Mouse (Mus musculus): ENCODE data around the gene Gm10722.
"Not testable (repeated sequence)": the region's sequence is repeated elsewhere in the genome, so short reads cannot be mapped to it uniquely, and the experiment has no call there.

The Gm10722 gene

DNA sequence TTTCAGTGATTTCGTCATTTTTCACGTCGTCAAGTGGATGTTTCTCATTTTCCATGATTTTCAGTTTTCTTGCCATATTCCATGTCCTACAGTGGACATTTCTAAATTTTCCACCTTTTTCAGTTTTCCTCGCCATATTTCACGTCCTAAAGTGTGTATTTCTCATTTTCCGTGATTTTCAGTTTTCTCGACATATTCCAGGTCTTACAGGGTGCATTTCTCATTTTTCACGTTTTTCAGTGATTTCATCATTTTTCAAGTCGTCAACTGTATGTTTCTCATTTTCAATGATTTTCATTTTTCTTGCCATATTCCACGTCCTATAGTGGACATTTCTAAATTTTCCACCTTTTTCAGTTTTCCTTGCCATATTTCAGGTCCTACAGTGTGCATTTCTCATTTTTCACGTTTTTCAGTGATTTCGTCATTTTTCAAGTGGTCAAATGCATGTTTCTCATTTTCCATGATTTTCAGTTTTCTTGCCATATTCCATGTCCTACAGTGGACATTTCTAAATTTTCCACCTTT, at the start of gene Gm10722:
Gm10722 (plus strand) TSS at position 478 of the 528 bp plus-strand sequence.
- not testable (repeated sequence) for DNase-seq

DNA sequence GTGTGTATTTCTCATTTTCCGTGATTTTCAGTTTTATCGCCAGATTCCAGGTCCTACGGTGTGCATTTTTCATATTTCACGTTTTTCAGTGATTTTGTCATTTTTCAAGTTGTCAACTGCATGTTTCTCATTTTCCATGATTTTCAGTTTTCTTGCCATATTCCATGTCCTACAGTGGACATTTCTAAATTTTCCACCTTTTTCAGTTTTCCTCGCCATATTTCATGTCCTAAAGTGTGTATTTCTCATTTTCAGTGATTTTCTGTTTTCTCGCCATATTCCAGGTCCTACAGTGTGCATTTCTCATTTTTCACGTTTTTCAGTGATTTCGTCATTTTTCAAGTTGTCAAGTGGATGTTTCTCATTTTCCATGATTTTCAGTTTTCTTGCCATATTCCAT, 284 bp downstream of the Gm10722 start:
- not testable (repeated sequence) for DNase-seq

DNA sequence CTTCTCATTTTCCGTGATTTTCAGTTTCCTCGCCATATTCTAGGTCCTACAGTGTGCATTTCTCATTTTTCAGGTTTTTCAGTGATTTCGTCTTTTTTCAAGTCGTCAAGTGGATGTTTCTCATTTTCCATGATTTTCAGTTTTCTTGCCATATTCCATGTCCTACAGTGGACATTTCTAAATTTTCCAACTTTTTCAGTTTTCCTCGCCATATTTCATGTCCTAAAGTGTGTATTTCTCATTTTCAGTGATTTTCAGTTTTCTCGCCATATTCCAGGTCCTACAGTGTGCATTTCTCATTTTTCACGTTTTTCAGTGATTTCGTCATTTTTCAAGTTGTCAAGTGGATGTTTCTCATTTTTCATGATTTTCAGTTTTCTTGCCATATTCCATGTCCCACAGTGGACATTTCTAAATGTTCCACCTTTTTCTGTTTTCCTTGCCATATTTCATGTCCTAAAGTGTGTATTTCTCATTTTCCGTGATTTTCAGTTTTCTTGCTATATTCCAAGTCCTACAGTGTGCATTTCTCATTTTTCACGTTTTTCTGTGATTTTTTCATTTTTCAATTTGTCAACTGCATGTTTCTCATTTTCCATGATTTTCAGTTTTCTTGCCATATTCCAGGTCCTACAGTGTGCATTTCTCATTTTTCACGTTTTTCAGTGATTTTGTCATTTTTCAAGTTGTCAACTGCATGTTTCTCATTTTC, 1.4 kb downstream of the Gm10722 start:
- DNase-seq: peak; percentile 15

DNA sequence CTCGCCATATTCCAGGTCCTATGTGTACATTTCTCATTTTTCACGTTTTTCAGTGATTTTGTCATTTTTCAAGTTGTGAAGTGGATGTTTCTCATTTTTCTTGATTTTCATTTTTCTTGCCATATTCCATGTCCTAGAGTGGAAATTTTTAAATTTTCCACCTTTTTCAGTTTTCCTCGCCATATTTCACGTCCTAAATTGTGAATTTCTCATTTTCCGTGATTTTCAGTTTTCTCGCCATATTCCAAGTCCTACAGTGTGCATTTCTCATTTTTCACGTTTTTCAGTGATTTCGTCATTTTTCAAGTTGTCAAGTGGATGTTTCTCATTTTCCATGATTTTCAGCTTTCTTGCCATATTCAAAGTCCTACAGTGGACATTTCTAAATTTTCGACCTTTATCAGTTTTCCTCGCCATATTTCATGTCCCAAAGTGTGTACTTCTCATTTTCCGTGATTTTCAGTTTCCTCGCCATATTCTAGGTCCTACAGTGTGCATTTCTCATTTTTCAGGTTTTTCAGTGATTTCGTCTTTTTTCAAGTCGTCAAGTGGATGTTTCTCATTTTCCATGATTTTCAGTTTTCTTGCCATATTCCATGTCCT, 2.2 kb downstream of the Gm10722 start, which contains the start of gene Gm11168:
Gm11168 (plus strand) TSS at position 553 of the 603 bp plus-strand sequence.
- DNase-seq: not testable (repeated sequence)

- DNase-seq: not testable (repeated sequence)
Measured at GRCm38 (mm10) chr9:3006179-3006578, 5.5 kb downstream of the Gm10722 start.

GRCm38 (mm10) chr9:3006636-3007035, 5.9 kb downstream of the Gm10722 start:
- not testable (repeated sequence) for DNase-seq

DNA sequence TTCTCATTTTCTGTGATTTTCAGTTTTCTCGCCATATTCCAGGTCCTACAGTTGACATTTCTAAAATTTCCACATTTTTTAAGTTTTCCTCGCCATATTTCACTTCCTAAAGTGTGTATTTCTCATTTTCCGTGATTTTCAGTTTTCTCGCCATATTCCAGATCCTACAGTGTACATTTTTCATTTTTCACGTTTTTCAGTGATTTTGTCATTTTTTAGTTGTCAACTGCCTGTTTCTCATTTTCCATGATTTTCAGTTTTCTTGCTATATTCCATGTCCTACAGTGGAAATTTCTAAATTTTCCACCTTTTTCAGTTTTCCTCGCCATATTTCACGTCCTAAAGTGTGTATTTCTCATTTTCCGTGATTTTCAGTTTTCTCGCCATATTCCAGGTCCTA, 6.5 kb downstream of the Gm10722 start:
- not testable (repeated sequence) for DNase-seq

GRCm38 (mm10) chr9:3009331-3009730, 8.6 kb downstream of the Gm10722 start:
- DNase-seq: not testable (repeated sequence)

DNA sequence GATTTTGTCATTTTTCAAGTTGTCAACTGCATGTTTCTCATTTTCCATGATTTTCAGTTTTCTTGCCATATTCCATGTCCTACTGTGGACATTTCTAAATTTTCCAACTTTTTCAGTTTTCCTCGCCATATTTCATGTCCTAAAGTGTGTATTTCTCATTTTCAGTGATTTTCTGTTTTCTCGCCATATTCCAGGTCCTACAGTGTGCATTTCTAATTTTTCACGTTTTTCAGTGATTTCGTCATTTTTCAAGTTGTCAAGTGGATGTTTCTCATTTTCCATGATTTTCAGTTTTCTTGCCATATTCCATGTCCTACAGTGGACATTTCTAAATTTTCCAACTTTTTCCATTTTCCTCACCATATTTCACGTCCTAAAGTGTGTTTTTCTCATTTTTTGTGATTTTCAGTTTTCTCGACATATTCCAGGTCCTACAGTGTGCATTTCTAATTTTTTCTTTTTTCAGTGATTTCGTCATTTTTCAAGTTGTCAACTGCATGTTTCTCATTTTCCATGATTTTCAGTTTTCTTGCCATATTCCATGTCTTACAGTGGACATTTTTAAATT, 11.4 kb downstream of the Gm10722 start:
- not testable (repeated sequence) for DNase-seq

DNA sequence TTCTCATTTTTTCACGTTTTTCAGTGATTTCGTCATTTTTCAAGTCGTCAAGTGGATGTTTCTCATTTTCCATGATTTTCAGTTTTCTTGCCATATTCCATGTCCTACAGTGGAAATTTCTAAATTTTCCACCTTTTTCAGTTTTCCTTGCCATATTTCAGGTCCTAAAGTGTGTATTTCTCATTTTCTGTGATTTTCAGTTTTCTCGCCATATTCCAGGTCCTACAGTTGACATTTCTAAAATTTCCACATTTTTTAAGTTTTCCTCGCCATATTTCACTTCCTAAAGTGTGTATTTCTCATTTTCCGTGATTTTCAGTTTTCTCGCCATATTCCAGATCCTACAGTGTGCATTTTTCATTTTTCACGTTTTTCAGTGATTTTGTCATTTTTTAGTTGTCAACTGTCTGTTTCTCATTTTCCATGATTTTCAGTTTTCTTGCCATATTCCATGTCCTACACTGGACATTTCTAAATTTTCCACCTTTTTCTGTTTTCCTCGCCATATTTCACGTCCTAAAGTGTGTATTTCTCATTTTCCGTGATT, 12.1 kb downstream of the Gm10722 start, which contains the start of gene Gm10721:
Gm10721 (plus strand) TSS at position 408 of the 547 bp plus-strand sequence.
- not testable (repeated sequence) for DNase-seq

DNA sequence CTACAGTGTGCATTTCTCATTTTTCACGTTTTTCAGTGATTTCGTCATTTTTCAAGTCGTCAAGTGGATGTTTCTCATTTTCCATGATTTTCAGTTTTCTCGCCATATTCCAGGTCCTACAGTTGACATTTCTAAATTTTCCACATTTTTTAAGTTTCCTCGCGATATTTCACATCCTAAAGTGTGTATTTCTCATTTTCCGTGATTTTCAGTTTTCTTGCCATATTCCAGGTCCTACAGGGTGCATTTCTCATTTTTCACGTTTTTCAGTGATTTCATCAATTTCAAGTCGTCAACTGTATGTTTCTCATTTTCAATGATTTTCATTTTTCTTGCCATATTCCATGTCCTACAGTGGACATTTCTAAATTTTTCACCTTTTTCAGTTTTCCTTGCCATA, 14.6 kb downstream of the Gm10722 start, which contains the start of gene Gm10720:
Gm10720 (plus strand) TSS at position 301 of the 400 bp plus-strand sequence.
- DNase-seq: not testable (repeated sequence)

- DNase-seq: not testable (repeated sequence)
Measured at GRCm38 (mm10) chr9:3015896-3016295, 15.2 kb downstream of the Gm10722 start.

DNA sequence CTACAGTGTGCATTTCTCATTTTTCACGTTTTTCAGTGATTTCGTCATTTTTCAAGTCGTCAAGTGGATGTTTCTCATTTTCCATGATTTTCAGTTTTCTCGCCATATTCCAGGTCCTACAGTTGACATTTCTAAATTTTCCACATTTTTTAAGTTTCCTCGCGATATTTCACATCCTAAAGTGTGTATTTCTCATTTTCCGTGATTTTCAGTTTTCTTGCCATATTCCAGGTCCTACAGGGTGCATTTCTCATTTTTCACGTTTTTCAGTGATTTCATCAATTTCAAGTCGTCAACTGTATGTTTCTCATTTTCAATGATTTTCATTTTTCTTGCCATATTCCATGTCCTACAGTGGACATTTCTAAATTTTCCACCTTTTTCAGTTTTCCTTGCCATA, 16.4 kb downstream of the Gm10722 start, which contains the start of gene Gm10719:
Gm10719 (plus strand) TSS at position 301 of the 400 bp plus-strand sequence.
- not testable (repeated sequence) for DNase-seq

DNA sequence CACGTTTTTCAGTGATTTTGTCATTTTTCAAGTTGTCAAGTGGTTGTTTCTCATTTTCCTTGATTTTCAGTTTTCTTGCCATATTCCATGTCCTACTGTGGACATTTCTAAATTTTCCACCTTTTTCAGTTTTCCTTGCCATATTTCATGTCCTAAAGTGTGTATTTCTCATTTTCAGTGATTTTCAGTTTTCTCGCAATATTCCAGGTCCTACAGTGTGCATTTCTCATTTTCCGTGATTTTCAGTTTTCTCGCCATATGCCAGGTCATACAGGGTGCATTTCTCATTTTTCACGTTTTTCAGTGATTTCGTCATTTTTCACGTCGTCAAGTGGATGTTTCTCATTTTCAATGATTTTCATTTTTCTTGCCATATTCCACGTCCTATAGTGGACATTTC, 18.2 kb downstream of the Gm10722 start:
- peak; percentile 32 for DNase-seq

DNA sequence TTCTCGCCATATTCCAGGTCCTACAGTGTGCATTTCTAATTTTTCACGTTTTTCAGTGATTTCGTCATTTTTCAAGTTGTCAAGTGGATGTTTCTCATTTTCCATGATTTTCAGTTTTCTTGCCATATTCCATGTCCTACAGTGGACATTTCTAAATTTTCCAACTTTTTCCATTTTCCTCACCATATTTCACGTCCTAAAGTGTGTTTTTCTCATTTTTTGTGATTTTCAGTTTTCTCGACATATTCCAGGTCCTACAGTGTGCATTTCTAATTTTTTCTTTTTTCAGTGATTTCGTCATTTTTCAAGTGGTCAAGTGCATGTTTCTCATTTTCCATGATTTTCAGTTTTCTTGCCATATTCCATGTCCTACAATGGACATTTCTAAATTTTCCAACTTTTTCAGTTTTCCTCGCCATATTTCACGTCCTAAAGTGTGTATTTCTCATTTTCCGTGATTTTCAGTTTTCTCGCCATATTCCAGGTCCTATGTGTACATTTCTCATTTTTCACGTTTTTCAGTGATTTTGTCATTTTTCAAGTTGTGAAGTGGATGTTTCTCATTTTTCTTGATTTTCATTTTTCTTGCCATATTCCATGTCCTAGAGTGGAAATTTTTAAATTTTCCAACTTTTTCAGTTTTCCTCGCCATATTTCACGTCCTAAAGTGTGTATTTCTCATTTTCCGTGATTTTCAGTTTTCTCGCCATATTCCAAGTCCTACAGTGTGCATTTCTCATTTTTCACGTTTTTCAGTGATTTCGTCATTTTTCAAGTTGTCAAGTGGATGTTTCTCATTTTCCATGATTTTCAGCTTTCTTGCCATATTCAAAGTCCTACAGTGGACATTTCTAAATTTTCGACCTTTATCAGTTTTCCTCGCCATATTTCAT, 19.4 kb downstream of the Gm10722 start:
- DNase-seq: peak; percentile 2

DNA sequence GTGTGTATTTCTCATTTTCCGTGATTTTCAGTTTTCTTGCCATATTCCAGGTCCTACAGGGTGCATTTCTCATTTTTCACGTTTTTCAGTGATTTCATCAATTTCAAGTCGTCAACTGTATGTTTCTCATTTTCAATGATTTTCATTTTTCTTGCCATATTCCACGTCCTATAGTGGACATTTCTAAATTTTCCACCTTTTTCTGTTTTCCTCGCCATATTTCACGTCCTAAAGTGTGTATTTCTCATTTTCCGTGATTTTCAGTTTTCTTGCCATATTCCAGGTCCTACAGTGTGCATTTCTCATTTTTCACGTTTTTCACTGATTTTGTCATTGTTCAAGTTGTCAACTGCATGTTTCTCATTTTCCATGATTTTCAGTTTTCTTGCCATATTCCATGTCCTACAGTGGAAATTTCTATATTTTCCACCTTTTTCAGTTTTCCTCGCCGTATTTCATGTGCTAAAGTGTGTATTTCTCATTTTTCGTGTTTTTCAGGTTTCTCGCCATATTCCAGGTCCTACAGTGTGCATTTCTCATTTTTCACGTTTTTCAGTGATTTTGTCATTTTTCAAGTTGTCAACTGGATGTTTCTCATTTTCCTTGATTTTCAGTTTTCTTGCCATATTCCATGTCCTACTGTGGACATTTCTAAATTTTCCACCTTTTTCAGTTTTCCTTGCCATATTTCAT, 21.7 kb downstream of the Gm10722 start:
- DNase-seq: not testable (repeated sequence)

- not testable (repeated sequence) for DNase-seq
Measured at GRCm38 (mm10) chr9:3023312-3023984, 22.7 kb downstream of the Gm10722 start, which contains the start of gene Gm10718. Gm10718 (plus strand) TSS chr9:3023547.

DNA sequence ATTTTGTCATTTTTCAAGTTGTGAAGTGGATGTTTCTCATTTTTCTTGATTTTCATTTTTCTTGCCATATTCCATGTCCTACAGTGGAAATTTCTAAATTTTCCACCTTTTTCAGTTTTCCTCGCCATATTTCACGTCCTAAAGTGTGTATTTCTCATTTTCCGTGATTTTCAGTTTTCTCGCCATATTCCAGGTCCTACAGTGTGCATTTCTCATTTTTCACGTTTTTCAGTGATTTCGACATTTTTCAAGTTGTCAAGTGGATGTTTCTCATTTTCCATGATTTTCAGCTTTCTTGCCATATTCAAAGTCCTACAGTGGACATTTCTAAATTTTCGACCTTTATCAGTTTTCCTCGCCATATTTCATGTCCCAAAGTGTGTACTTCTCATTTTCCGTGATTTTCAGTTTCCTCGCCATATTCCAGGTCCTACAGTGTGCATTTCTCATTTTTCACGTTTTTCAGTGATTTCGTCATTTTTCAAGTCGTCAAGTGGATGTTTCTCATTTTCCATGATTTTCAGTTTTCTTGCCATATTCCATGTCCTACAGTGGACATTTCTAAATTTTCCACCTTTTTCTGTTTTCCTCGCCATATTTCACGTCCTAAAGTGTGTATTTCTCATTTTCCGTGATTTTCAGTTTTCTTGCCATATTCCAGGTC, 23.4 kb downstream of the Gm10722 start:
- not testable (repeated sequence) for DNase-seq

- DNase-seq: not testable (repeated sequence)
Measured at GRCm38 (mm10) chr9:3024912-3025467, 24.3 kb downstream of the Gm10722 start, which contains the start of gene Gm10717. Gm10717 (plus strand) TSS chr9:3025417.

All from right cerebral cortex, postnatal 4 days (tissue).